Mouse (Mus musculus): ENCODE results near the gene Apc2.

- TF ChIP-seq POLR2A (IDR thresholded peaks at IDR 0.05; ENCODE audit: control insufficient read depth, low read depth, low read length) (no peak), CTCF (IDR thresholded peaks at IDR 0.05; ENCODE audit: control insufficient read depth, insufficient read depth, insufficient replicate concordance, low read depth, low read length) (no peak)
Observed at GRCm38 (mm10) chr10:80273847-80274246, 21.9 kb upstream of the Apc2 start.

Measured in testis, adult 2 months (tissue).